Mouse (Mus musculus): ENCODE data around the gene Cnnm2. TPM values are rescaled to one million over a fixed set of nuclear protein-coding genes. Genes with fewer than 3 reads are reported as not detected.
"Not testable (repeated sequence)": the region's sequence is repeated elsewhere in the genome, so short reads cannot be mapped to it uniquely, and the experiment has no call there.

Cnnm2 gene
- 3.1 and 4.0 TPM in 2 replicates for polyA plus RNA-seq (2015; fragmentation: Nextera tagmentation; extraction: Ambion mirVana)

DNA sequence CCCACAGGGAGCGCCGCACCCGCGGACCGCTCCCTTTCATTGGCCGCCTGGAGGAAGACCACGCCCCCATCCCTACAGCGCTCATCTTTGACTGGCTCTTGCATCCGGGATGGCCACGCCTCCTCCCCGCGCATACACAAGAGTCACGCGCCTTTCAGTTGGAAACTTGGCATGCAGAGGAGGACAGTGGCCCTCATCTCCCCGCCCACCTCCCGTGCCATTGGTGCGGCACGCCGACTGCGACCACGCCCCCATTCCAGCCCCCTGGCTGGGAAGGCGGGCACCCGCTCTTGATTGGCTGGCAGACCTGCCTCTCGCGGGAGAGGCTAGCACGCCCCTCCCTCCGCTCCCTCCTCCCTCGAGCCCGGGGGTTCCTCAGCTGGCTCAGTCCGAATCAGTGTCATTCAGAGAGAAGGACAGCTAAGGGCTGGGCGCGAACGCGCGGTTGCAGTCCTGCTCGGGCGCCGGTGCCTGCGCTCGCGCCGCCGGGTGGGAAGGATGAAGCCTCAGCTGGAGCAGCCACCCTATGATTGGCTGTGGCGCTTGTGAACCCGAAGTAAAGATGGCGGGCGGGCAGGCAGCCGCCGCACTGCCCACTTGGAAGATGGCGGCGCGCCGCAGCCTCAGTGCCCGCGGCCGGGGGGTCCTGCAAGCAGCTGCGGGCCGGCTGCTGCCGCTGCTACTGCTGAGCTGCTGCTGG, at the start of gene Cnnm2:
Gene Cnnm2, plus strand, starts transcription at position 350 of the 700 bp plus-strand sequence.
- Histone ChIP-seq H3K9me3 (no peaks in the 10 kb centered on the region), H3K4me2 (peak within 1 kb of the TSS; percentile 100), H3K4me1 (peaks cover 21% of the 10 kb centered on the region), H3K27me3 (peaks cover 23% of the 10 kb centered on the region; the same call in 1 of the 2 replicates), H3K36me3 (no peaks in the 10 kb centered on the region), H3K9ac (peak within 1 kb of the TSS; percentile 65), H3K27ac (peak within 1 kb of the TSS; percentile 83), H3K4me3 (peak within 1 kb of the TSS; percentile 87)
- peak; percentile 97 for ATAC-seq (ENCODE audit: insufficient number of reproducible peaks, low FRiP score, low TSS enrichment, low read depth)
- WGBS = under 1% methylated on average over 58 of the region's 59 CpGs

DNA sequence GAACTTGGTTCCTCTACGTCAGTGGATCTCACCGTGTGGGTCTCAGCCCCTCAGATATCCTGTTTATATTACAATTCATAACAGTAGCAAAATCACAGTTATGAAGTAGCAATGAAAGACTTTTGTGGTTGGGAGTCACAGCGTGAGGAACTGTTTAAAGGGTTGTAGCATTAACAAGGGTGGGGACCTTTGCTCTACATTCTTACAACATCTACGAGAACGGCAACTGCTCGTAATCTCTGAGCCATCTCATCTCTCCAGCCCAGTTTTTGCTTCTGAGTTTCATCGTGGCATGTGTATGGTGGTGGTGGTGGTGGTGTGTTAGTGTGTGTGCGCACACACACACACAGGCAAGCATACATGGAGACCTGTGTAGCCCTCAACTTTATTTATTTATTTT, 47.2 kb upstream of the Cnnm2 start:
- Histone ChIP-seq H3K4me3 (no peak overlapping the region), H3K4me2 (no peak overlapping the region), H3K27me3 (no peaks in the 10 kb centered on the region), H3K27ac (no peak overlapping the region), H3K4me1 (no peaks in the 10 kb centered on the region), H3K9me3 (no peaks in the 10 kb centered on the region), H3K9ac (no peak overlapping the region), H3K36me3 (peaks cover 11% of the 10 kb centered on the region; the same call in 1 of the 2 replicates)
- no peak for ATAC-seq (ENCODE audit: insufficient number of reproducible peaks, low FRiP score, low TSS enrichment, low read depth)
- WGBS = 85% methylated on average over 8 of the region's 8 CpGs

DNA sequence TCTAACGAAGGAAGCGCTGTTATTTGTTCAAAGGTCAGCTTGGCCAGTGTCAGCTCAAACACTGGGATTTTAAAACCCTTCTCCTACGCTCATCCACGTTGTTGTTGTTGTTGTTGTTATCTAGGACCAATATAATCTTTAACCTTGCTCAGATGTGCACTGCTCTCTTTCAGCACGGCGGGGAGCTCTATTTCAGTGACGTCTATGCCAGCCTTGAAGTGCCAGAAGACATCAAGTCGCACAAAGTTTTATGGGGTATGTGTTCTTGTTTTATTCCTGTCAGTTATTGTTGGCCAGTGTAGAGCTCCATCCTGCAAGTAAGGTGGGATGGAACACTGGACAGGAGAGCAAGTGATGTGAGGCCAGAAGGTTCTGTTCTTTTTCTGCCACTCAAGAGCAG, 46.4 kb upstream of the Cnnm2 start:
- Histone ChIP-seq H3K4me2 (no peak overlapping the region), H3K27me3 (no peaks in the 10 kb centered on the region), H3K27ac (no peak overlapping the region), H3K9me3 (no peaks in the 10 kb centered on the region), H3K4me1 (no peaks in the 10 kb centered on the region), H3K36me3 (peaks cover 11% of the 10 kb centered on the region; the same call in 1 of the 2 replicates), H3K9ac (no peak overlapping the region), H3K4me3 (no peak overlapping the region)
- WGBS = 84% methylated on average over 8 of the region's 8 CpGs
- no peak for ATAC-seq (ENCODE audit: insufficient number of reproducible peaks, low FRiP score, low TSS enrichment, low read depth)

DNA sequence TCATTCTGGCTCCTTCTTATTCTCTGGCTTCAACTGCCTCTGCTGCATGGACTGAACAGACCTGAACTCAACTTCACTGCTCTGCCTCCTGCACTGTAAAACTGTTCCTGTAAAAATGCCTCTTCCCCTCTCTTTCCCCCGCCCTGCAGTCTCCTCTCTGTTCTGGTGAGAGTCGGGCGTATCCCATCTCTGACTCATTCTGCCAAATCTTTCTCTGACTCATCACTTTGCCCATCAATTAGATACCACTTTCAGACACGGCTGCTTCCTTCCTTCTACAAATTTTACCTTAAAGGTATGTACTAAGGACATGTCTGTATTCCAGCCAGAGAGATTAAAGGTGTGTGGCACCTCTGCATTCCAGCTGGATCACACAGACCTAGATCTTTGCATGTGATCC, 43.2 kb upstream of the Cnnm2 start:
- WGBS = 75% methylated on average over 4 of the region's 4 CpGs
- H3K9me3 ChIP-seq = no peaks in the 10 kb centered on the region
- H3K9ac ChIP-seq = no peak overlapping the region
- H3K27me3 ChIP-seq = no peaks in the 10 kb centered on the region
- no peak overlapping the region for H3K4me3 ChIP-seq
- H3K4me1 ChIP-seq = no peaks in the 10 kb centered on the region
- H3K4me2 ChIP-seq = no peak overlapping the region
- H3K36me3 ChIP-seq = peaks cover 11% of the 10 kb centered on the region; the same call in 1 of the 2 replicates
- ATAC-seq (ENCODE audit: insufficient number of reproducible peaks, low FRiP score, low TSS enrichment, low read depth) = no peak
- H3K27ac ChIP-seq = no peak overlapping the region

DNA sequence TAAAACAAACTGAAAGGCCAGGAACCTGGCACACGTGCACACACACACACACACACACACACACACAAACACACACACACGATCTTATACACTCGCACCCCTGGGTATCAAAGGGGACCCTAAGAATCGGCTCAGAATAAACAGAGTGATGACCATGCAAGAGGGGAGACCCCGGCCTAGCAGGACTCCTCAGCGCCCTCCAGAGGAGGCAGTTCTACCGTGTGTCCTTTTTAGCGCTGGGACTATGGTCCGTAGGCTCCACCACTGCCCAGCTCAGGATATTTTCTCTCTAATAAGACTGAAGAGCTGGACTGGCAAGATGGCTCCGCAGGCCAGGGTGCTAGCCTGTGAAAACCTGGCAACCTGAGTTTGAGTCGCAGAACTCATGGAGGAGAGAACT, 37.0 kb upstream of the Cnnm2 start:
- Histone ChIP-seq H3K9me3 (no peaks in the 10 kb centered on the region), H3K27ac (no peak overlapping the region), H3K27me3 (no peaks in the 10 kb centered on the region), H3K4me3 (no peak overlapping the region), H3K36me3 (peaks cover 10% of the 10 kb centered on the region; the same call in 1 of the 2 replicates), H3K9ac (no peak overlapping the region), H3K4me2 (no peak overlapping the region), H3K4me1 (no peaks in the 10 kb centered on the region)
- no peak for ATAC-seq (ENCODE audit: insufficient number of reproducible peaks, low FRiP score, low TSS enrichment, low read depth)
- 70% methylated on average over 9 of the region's 11 CpGs for WGBS

DNA sequence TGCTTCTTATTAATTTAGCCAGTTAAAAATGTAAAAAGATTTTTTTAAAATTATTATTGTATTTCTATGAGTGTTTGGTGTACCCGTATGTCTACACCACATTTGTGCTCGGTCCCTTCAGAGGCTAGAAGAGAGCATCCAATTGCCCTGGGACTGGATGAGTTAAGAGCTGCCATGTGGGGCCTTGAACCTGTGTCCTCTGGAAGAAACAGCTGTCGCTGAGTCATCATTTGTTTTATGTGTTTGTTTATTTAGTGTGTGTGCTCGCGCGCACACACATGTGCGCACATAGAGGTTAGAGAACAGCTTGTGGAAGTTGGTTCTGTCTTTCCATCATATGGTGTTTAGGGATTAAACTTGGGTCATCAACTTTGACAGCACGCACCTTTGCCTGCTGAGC, 35.3 kb upstream of the Cnnm2 start:
- Histone ChIP-seq H3K9ac (no peak overlapping the region), H3K4me3 (no peak overlapping the region), H3K36me3 (peaks cover 10% of the 10 kb centered on the region; the same call in 1 of the 2 replicates), H3K27me3 (no peaks in the 10 kb centered on the region), H3K4me1 (no peaks in the 10 kb centered on the region), H3K27ac (no peak overlapping the region), H3K9me3 (no peaks in the 10 kb centered on the region), H3K4me2 (no peak overlapping the region)
- ATAC-seq (ENCODE audit: insufficient number of reproducible peaks, low FRiP score, low TSS enrichment, low read depth) = no peak
- 95% methylated on average over 8 of the region's 8 CpGs for WGBS

DNA sequence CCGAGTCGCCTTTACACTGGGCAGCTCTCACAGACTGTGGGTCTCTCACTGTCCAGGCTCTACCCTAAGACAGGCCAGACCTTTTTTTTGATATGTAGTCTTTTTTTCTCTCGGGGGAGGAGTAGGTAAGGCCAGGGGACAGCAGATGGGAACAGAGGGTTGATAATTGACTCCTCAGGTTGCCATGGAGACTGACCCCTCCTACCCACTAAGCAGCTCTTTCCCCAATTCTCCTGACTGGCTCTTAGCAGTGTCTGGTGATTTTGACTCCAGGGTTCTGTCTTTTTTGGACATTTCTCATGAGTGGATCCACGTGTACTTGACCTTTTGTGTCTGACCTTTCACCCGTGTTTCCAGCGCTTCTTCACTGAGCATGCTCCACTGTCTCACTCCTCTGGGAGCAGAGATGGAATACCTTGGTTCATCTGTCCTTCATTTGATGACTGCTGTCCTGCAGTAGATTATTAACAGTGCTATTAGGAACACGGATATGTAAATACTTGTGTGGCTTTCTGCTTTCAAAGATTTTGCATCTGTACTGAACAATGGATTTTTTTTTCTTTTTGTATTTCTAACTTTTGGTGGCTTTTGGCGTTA, 34.2 kb upstream of the Cnnm2 start:
- no peak for ATAC-seq (ENCODE audit: insufficient number of reproducible peaks, low FRiP score, low TSS enrichment, low read depth)
- H3K27ac ChIP-seq = no peak overlapping the region
- no peak overlapping the region for H3K4me3 ChIP-seq
- H3K27me3 ChIP-seq = no peaks in the 10 kb centered on the region
- WGBS = 55% methylated on average over 8 of the region's 8 CpGs
- peaks cover 12% of the 10 kb centered on the region; the same call in 1 of the 2 replicates for H3K36me3 ChIP-seq
- H3K9me3 ChIP-seq = no peaks in the 10 kb centered on the region
- H3K9ac ChIP-seq = no peak overlapping the region
- H3K4me2 ChIP-seq = no peak overlapping the region
- no peaks in the 10 kb centered on the region for H3K4me1 ChIP-seq

DNA sequence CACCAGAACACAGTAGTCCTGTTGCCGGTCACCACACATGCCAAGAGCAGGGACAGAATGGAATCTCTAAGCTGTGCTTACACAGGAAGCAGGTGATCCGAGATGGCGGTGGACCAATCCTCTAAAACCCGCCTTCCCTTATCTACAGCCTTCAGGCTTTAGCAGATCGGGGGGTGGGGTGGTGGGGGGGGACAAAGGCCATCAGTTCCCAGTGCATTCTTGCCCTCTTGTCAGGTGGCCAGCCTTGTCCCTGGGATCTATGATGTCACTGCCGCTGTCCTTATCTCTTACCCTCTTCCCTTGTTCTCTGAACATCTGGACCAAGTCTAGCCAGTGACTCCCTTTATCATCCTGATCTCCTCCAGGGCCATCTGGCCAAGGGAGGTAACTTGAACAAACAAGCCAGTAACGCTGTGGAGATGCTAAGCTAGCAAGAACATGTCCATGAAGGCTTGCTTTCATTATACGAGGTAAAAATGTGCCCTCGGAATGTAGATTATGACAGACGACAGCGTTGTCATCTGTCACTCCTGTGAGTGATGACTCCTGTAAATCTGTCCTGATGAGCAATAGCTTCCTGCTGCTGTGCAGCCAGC, 33.4 kb upstream of the Cnnm2 start:
- Histone ChIP-seq H3K27ac (no peak overlapping the region), H3K27me3 (no peaks in the 10 kb centered on the region), H3K4me2 (no peak overlapping the region), H3K9ac (no peak overlapping the region), H3K36me3 (peaks cover 12% of the 10 kb centered on the region; the same call in 1 of the 2 replicates), H3K4me3 (no peak overlapping the region), H3K4me1 (no peaks in the 10 kb centered on the region), H3K9me3 (no peaks in the 10 kb centered on the region)
- WGBS = 54% methylated on average over 11 of the region's 11 CpGs
- no peak for ATAC-seq (ENCODE audit: insufficient number of reproducible peaks, low FRiP score, low TSS enrichment, low read depth)

DNA sequence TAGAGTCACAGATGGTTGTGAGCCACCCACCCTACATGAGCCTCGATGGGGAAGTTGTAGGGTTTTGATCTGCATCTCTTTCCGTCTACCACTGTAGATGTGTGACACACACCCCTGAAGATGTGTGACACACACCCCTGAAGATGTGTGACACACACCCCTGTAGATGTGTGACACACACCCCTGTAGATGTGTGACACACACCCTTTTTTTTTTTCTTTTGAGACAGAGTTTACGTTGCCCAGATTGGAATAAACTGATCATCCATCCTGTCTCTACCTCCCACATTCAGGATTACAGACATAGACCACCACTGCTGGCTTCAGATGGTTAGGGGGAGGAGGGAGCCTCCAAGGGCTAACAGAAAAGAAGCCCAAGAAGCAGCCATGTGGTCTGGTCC, 32.5 kb upstream of the Cnnm2 start:
- no peak overlapping the region for H3K9ac ChIP-seq
- H3K4me3 ChIP-seq = no peak overlapping the region
- no peak overlapping the region for H3K27ac ChIP-seq
- no peak overlapping the region for H3K4me2 ChIP-seq
- WGBS = 81% methylated on average over 3 of the region's 3 CpGs
- H3K9me3 ChIP-seq = no peaks in the 10 kb centered on the region
- H3K4me1 ChIP-seq = no peaks in the 10 kb centered on the region
- no peak for ATAC-seq (ENCODE audit: insufficient number of reproducible peaks, low FRiP score, low TSS enrichment, low read depth)
- H3K27me3 ChIP-seq = no peaks in the 10 kb centered on the region
- peaks cover 13% of the 10 kb centered on the region for H3K36me3 ChIP-seq

DNA sequence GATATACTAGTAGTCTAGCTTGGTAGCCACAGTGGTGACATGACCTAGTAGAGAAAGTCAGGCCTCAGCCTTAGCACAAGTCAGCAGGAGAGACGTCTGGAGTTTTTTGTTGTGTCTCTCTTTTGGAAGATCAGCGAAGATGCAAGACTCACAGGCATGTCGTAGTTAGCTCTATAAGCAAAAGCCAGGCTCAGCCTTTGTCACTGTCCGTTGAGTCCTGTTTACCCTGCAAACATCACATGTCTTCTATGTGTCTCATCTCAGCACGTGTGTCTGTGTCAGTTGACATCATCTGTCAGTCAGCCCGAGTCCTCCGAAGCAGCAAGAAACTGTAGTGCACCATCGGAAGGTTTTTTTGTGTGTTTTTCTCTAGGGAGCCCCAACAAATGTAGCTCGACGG, 30.0 kb upstream of the Cnnm2 start:
- H3K27me3 ChIP-seq = no peaks in the 10 kb centered on the region
- no peak overlapping the region for H3K4me2 ChIP-seq
- H3K4me3 ChIP-seq = no peak overlapping the region
- H3K9ac ChIP-seq = no peak overlapping the region
- no peaks in the 10 kb centered on the region for H3K9me3 ChIP-seq
- no peak for ATAC-seq (ENCODE audit: insufficient number of reproducible peaks, low FRiP score, low TSS enrichment, low read depth)
- H3K27ac ChIP-seq = no peak overlapping the region
- WGBS = 90% methylated on average over 10 of the region's 10 CpGs
- no peaks in the 10 kb centered on the region for H3K4me1 ChIP-seq
- peaks cover 7% of the 10 kb centered on the region for H3K36me3 ChIP-seq

DNA sequence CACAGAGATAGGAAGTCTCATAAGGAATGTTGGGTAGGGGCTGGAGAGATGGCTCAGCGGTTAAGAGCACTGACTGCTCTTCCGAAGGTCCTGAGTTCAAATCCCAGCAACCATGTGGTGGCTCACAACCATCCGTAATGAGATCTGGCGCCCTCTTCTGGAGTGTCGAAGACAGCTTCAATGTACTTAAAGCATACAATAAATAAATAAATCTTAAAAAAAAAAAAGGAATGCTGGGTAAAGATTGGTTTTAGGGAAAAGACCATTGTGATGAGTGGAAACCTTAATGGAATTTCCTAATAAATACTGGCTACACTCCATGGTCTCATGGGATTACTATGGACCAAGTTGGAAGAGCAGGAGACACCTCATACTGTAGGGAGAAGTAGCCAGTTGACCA, 28.7 kb upstream of the Cnnm2 start:
- H3K9ac ChIP-seq; H3K9me3 ChIP-seq; H3K4me1 ChIP-seq; H3K27me3 ChIP-seq; H3K4me2 ChIP-seq; H3K27ac ChIP-seq; ATAC-seq (ENCODE audit: insufficient number of reproducible peaks, low FRiP score, low TSS enrichment, low read depth); H3K36me3 ChIP-seq; H3K4me3 ChIP-seq: not testable (repeated sequence)
- 90% methylated on average over 5 of the region's 5 CpGs for WGBS

DNA sequence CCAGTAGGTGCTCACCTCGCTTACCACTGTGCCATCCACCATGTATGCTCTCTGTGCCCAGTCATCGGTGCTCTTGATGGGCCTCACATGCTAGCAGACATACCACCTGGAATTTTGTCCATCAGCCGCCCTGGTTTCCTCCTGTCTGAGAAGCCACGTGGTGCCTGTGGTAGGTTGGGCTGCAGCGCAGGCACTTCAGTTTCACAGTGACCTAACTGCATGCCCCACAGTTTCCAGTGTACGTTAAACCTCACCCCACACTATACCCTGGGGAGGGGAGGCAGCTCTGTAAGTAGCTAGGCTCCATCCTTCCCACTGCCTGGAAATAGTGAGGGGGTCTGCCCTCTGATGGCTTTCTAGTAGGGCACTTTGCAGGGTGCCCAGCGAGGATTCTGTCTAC, 27.8 kb upstream of the Cnnm2 start:
- WGBS = 85% methylated on average over 7 of the region's 7 CpGs
- no peak for ATAC-seq (ENCODE audit: insufficient number of reproducible peaks, low FRiP score, low TSS enrichment, low read depth)

More for the DNA sequence above, 27.8 kb upstream of the Cnnm2 start:
- Histone ChIP-seq H3K4me3 (no peak overlapping the region), H3K36me3 (peaks cover 6% of the 10 kb centered on the region; the same call in 1 of the 2 replicates), H3K9ac (no peak overlapping the region), H3K4me1 (no peaks in the 10 kb centered on the region), H3K27me3 (no peaks in the 10 kb centered on the region), H3K27ac (no peak overlapping the region), H3K9me3 (no peaks in the 10 kb centered on the region), H3K4me2 (no peak overlapping the region)

Data from limb, embryonic 15.5 days (tissue).